ENCODE assay signal across 17 mouse cellular contexts in the genomic region with DNA sequence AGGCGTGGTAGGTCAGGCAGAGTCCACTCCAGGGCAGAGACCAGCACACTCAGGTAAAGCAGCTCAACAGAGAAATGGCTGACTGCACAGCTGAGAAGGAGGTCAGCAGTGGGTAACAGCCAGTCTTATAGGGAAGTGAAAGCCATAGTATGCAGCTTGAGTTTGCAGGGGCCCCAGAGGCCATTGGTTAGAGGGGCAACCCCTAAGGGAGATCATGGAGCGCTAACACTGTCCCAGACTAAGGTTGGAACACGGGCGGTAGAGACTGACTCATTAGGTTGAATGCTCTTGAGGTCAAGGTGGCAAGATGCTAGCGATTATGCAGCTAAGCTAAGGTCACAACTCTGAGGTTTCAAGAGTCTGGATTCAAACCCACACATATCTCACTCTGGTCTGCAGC. TPM values are rescaled to one million over a fixed set of nuclear protein-coding genes. Genes with fewer than 3 reads are reported as not detected.
A peak's percentile ranks its signal among the peaks of the same experiment; 100 is the strongest.
DNase-seq lines count a peak whose midpoint lies in the region; ATAC-seq lines count a peak whose summit lies in the region.
"Had no signal": no experiment of that assay in that cellular context is flagged by ENCODE, and none has a peak within 500 bp of the region (broad histone marks: within the 10 kb centered on the region; RNA-seq: fewer than 3 reads in every experiment).

No protein-coding gene starts in this region.

- H3K4me3 ChIP-seq in hindbrain, embryonic 12.5 days: no peak overlapping the region
- no peak overlapping the region for H3K4me3 ChIP-seq in hindbrain, embryonic 14.5 days (replicated peaks; ENCODE audit: low read length)
- H3K4me3 ChIP-seq: embryonic facial prominence, embryonic 10.5 days; forebrain, embryonic 13.5 days; liver, embryonic 15.5 days; midbrain, embryonic 13.5 days; myocyte had no signal

- H3K4me1 ChIP-seq in hindbrain, embryonic 12.5 days: peaks cover 12% of the 10 kb centered on the region; the same call in 1 of the 2 replicates
- H3K4me1 ChIP-seq in hindbrain, embryonic 14.5 days (replicated peaks; ENCODE audit: control insufficient read depth, insufficient read depth, low read length): peaks cover 15% of the 10 kb centered on the region; the same call in 1 of the 2 replicates
- H3K4me1 ChIP-seq: embryonic facial prominence, embryonic 10.5 days; liver, embryonic 15.5 days had no signal

- no peak for ATAC-seq in hindbrain, embryonic 12.5 days (ENCODE audit: low FRiP score)
- ATAC-seq in hindbrain, embryonic 14.5 days (ENCODE audit: low FRiP score): no peak; the same call in 1 of the 2 replicates
- peak; percentile 64 for ATAC-seq in megakaryocyte, adult 5-6 weeks (ENCODE audit: poor library complexity, severe bottlenecking)
- ATAC-seq: forebrain, embryonic 13.5 days; inflammation-experienced regulatory T-cells, adult 6 months; lung, postnatal 0 days; midbrain, embryonic 13.5 days; Patski had no signal

- no peaks in the 10 kb centered on the region for H3K9me3 ChIP-seq in hindbrain, embryonic 12.5 days (replicated peaks)
- no peaks in the 10 kb centered on the region for H3K9me3 ChIP-seq in hindbrain, embryonic 14.5 days (ENCODE audit: control insufficient read depth, low read length)
- H3K9me3 ChIP-seq: embryonic facial prominence, embryonic 10.5 days; forebrain, embryonic 13.5 days; liver, embryonic 15.5 days; midbrain, embryonic 13.5 days had no signal

- H3K4me2 ChIP-seq in hindbrain, embryonic 12.5 days (replicated peaks): no peak overlapping the region
- H3K4me2 ChIP-seq in hindbrain, embryonic 14.5 days (replicated peaks): no peak overlapping the region
- H3K4me2 ChIP-seq: forebrain, embryonic 13.5 days; liver, embryonic 15.5 days; midbrain, embryonic 13.5 days had no signal

- intact Hi-C loops in left cerebral cortex, postnatal 10 days (cut with DNase I): no loop called here

- no peaks in the 10 kb centered on the region; the same call in 1 of the 2 replicates for H3K27me3 ChIP-seq in hindbrain, embryonic 12.5 days
- no peaks in the 10 kb centered on the region for H3K27me3 ChIP-seq in hindbrain, embryonic 14.5 days (ENCODE audit: control insufficient read depth, insufficient read depth, low read length)
- H3K27me3 ChIP-seq: forebrain, embryonic 13.5 days; liver, embryonic 15.5 days; midbrain, embryonic 13.5 days; Patski had no signal

- H3K9ac ChIP-seq in hindbrain, embryonic 12.5 days: no peak overlapping the region
- H3K9ac ChIP-seq in hindbrain, embryonic 14.5 days: no peak overlapping the region
- H3K9ac ChIP-seq: forebrain, embryonic 13.5 days; liver, embryonic 15.5 days; midbrain, embryonic 13.5 days had no signal

- 86% methylated on average over 5 of the region's 5 CpGs for WGBS in hindbrain, embryonic 12.5 days
- WGBS in hindbrain, embryonic 14.5 days: 82% methylated on average over 5 of the region's 5 CpGs

- peaks cover 62% of the 10 kb centered on the region for H3K36me3 ChIP-seq in hindbrain, embryonic 12.5 days
- H3K36me3 ChIP-seq in hindbrain, embryonic 14.5 days (replicated peaks; ENCODE audit: control insufficient read depth, insufficient read depth): peaks cover 68% of the 10 kb centered on the region
- H3K36me3 ChIP-seq: liver, embryonic 15.5 days had no signal

- H3K27ac ChIP-seq in hindbrain, embryonic 12.5 days: 0 out of 2 replicates have a peak overlapping the region, but pooled peaks have one; percentile 40
- H3K27ac ChIP-seq in hindbrain, embryonic 14.5 days: no peak overlapping the region; the same call in 1 of the 2 replicates
- H3K27ac ChIP-seq: embryonic facial prominence, embryonic 10.5 days; forebrain, embryonic 13.5 days; liver, embryonic 15.5 days; midbrain, embryonic 13.5 days had no signal

- DNase-seq in hindbrain, embryonic 14.5 days (ENCODE audit: low spot score): no peak
- peak; percentile 35 for DNase-seq in spleen, adult 18-20 months
- DNase-seq in spleen, postnatal 14 days (ENCODE audit: low spot score in 2 of 2): no peak
- no peak for DNase-seq in right cerebral cortex, postnatal 25 days
- DNase-seq in left cerebral cortex, postnatal 10 days (ENCODE audit: extremely low spot score in 1 of 2, low spot score in 2 of 2): no peak
- DNase-seq: cerebellum, adult 8-10 months; gastrocnemius, postnatal 14 days had no signal

RNA-seq across cellular contexts. Expression of a gene that starts 40.8 kb away (rescaled TPM):
- polyA plus RNA-seq in hindbrain, embryonic 12.5 days (2016; fragmentation: Nextera tagmentation; extraction: Ambion mirVana): 68.2 and 70.2 TPM in 2 replicates
- polyA plus RNA-seq in hindbrain, embryonic 14.5 days (2014; fragmentation: Nextera tagmentation; extraction: Ambion mirVana): 66.8 and 68.0 TPM in 2 replicates
- total RNA-seq in megakaryocyte, adult 5-6 weeks (2015): not detected in 2 replicates
- total RNA-seq in megakaryocyte, adult 5-6 weeks (2017): not detected in 2 replicates
- 10 to 100 TPM; 18.4 to 20.6 TPM for total RNA-seq in left cerebral cortex, postnatal 10 days (2021)
- polyA plus RNA-seq: myocyte had no signal

Comparison
In these comparisons a context has a peak if more than half of its experiments do, and no peak if none do; other contexts are left out.
1. DNase-seq: peak in spleen, adult 18-20 months (2 of 2); none in hindbrain, embryonic 14.5 days (single experiment), spleen, postnatal 14 days (0 of 2), right cerebral cortex, postnatal 25 days (single experiment) and left cerebral cortex, postnatal 10 days (0 of 2).
2. RNA of a gene that starts 40.8 kb away (total RNA-seq): 18.4 to 20.6 TPM in left cerebral cortex, postnatal 10 days; not detected in megakaryocyte, adult 5-6 weeks; every median in the first group is over 10 times any median in the second.